Mouse (Mus musculus) right cerebral cortex, postnatal 14 days (tissue): ENCODE data around the gene Gm13696.
A peak's percentile ranks its signal among the peaks of the same experiment; 100 is the strongest.
"Not testable (repeated sequence)": the region's sequence is repeated elsewhere in the genome, so short reads cannot be mapped to it uniquely, and the experiment has no call there.

Experiments used
- DNase-seq: peaks from one replicate; pipeline ENCODE4 v3.0.0; 2022

The Gm13696 gene

GRCm38 (mm10) chr2:83972823-83973222 lies at the start of gene Gm13696:
Gm13696 (plus strand) TSS chr2:83973123.
- not testable (repeated sequence) for DNase-seq

GRCm38 (mm10) chr2:83929478-83930088 lies 43.3 kb upstream of the Gm13696 start:
- DNase-seq, result no peak

DNA sequence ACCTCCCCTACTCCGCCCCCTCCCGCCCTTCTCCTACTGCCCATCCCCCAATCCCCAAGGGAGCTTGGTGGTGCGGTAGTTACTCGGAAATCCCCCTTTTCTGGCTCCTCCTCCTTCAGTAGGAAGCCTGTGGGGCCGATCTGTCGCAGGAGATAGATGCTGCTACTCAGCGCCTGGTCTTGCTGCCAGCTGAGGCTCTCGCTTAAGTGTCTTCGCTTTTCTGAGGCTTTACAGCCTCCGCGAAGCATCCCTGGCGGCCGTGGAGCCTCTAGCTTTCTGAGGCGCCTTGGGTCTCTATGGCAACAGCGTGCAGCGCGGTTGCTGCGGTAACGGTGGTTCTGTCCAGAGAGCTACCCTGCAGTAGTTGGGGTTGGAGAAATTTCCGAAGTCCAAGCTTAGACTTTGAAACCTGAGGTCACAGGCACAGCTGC lies 32.0 kb upstream of the Gm13696 start, which contains the start of gene Zswim2:
TSS of gene Zswim2 (minus strand) at position 298 of the 431 bp plus-strand sequence.
- peak; percentile 88 for DNase-seq

GRCm38 (mm10) chr2:83941378-83941777 lies 31.5 kb upstream of the Gm13696 start:
- DNase-seq, result no peak

DNA sequence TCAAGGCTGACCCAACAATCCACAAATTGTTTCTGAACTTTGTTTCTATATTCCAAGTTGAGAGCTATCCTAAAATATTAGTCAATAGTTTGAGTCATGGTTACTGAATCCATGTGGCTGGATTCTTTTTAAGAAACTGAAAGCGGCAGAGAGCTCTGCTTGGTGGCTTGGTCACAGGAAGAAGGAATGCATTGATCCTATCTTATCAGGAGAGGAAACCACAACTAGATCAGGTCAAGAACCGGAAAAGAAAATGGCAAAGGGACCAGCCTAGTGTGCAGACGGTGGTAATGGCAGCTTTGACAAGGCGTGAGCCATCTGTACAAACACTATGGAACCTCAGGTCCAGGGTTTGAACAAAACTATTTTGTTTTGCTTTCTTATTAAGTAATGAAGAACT lies 31.1 kb upstream of the Gm13696 start:
- DNase-seq, result no peak

DNA sequence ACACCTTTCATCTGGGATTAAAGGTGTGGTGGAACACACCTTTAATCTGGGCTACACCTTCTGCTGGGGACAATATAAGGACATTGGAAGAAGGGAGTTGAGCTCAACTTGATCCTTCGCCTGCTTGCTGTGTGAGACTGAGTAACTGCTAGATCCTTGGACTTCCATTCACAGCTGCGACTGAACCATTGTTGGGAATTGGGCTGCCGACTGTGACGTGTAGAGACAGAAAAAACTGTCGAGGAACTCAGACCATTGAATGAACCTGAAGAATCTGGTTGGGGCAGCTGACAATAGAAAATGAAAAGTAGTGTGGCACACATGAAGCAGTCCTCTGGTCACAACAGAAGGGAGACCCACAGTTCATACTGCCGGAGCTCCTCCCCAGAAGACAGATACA lies 17.5 kb upstream of the Gm13696 start, which contains the start of gene Gm13698:
TSS of gene Gm13698 (plus strand) at position 301 of the 400 bp plus-strand sequence.
- not testable (repeated sequence) for DNase-seq

DNA sequence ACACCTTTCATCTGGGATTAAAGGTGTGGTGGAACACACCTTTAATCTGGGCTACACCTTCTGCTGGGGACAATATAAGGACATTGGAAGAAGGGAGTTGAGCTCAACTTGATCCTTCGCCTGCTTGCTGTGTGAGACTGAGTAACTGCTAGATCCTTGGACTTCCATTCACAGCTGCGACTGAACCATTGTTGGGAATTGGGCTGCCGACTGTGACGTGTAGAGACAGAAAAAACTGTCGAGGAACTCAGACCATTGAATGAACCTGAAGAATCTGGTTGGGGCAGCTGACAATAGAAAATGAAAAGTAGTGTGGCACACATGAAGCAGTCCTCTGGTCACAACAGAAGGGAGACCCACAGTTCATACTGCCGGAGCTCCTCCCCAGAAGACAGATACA lies 11.7 kb upstream of the Gm13696 start, which contains the start of gene Gm13693:
TSS of gene Gm13693 (plus strand) at position 301 of the 400 bp plus-strand sequence.
- DNase-seq, result not testable (repeated sequence)

GRCm38 (mm10) chr2:83967013-83967412 lies 5.9 kb upstream of the Gm13696 start, which contains the start of gene Gm13695:
Gm13695 (plus strand) TSS chr2:83967313.
- not testable (repeated sequence) for DNase-seq

GRCm38 (mm10) chr2:83978633-83979032 lies 5.7 kb downstream of the Gm13696 start, which contains the start of gene Gm13694:
Gm13694 (plus strand) TSS chr2:83978933.
- not testable (repeated sequence) for DNase-seq

- DNase-seq, result not testable (repeated sequence)
These were observed 11.5 kb downstream of the Gm13696 start, which contains the start of gene Gm13697 for GRCm38 (mm10) chr2:83984443-83984842. Gm13697 (plus strand) TSS chr2:83984743.

GRCm38 (mm10) chr2:83990253-83990652 lies 17.3 kb downstream of the Gm13696 start, which contains the start of gene Gm13691:
Gm13691 (plus strand) TSS chr2:83990553.
- not testable (repeated sequence) for DNase-seq

DNA sequence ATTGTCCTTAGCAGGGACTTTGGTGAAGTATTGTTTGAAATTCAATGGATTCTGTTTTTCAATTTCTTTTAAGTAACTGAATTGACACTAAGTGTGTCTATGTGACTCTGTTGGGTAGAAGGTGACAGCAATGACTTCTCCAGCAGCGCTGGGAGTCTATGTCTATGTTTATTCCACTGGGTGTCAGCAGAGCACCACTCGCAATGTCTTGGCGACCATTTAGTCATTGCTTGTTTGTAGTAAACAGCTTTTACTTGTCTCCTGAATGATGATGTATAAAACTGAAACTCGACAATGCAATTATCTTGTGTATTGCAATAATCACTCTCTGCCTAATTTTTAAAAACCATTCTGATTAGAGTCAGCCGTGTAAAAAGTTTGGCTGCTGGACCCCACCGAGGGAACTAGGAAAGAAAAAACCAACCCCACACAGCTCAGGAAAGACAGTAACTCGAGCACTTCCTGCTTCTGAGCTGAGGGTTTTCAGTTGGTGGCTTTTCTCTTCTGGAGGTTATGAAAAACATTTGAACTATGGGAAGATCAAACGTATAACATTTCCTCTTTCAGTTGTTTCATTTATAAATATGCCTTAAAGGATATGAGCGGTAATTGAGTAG lies 20.8 kb downstream of the Gm13696 start:
- DNase-seq, result not testable (repeated sequence)

DNA sequence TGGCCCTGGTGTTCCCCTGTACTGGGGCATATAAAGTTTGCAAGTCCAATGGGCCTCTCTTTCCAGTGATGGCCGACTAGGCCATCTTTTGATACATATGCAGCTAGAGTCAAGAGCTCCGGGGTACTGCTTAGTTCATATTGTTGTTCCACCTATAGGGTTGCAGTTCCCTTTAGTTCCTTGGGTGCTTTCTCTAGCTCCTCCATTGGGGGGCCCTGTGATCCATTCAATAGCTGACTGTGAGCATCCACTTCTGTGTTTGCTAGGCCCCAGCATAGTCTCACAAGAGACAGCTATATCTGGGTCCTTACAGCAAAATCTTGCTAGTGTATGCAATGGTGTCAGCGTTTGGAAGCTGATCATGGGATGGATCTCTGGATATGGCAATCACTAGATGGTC lies 21.6 kb downstream of the Gm13696 start:
- DNase-seq, result not testable (repeated sequence)

- DNase-seq, result no peak
These were observed 36.0 kb downstream of the Gm13696 start for GRCm38 (mm10) chr2:84008913-84009312.

- no peak for DNase-seq
These were observed 36.9 kb downstream of the Gm13696 start for GRCm38 (mm10) chr2:84009818-84010217.

DNA sequence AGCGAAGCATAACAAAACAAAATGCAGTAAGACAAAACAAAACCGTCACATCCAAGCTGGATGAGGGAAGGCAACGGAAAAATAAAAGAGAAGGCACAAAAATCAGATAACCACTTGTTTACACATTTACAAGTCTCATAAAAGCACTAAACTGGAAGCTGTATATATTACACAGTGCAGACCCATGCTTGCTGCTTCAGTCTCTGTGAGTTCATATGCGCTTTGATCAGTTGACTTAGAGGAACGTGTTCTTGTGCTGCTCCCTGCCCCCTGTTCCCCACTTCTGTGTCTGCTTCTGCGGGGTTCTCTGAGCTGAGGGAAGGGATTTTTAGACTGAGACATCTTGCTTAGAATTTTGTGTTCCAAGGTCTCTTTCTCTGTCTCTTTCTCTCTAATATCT lies 41.6 kb downstream of the Gm13696 start:
- DNase-seq, result no peak

DNA sequence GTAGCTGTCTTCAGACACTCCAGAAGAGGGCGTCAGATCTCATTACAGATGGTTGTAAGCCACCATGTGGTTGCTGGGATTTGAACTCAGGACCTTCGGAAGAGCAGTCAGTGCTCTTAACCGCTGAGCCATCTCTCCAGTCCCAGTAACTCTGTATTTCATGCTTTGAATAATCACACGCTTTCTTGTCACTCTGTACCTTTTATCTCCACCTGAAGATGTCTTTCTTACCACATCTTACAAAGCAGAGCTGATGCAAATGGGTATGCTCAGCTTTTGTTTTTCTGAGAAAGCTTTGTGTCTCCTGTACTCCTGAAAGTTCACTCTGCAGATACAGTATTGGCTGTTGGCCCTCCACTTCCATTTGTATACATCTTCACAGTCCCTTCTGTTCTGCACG lies 43.4 kb downstream of the Gm13696 start:
- DNase-seq, result not testable (repeated sequence)

DNA sequence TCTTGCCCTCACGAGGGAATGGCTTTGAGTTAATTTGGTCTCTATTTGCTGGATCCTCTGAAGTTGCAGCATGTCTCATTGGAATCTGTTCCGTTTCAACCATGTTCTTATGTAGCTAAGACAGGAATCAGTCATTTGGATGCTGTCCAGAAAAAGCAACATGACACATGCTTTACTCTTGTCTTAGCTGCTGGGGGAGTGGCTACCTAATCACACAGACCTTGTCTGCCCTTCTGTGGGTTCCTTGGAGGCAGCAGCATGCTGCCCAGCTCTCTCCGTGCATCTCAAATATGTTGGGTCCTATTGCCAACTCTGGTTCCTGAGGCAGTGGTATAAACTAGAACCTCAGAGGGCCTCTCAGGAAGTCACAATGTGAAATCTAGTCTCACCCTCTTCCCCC lies 45.4 kb downstream of the Gm13696 start:
- no peak for DNase-seq

DNA sequence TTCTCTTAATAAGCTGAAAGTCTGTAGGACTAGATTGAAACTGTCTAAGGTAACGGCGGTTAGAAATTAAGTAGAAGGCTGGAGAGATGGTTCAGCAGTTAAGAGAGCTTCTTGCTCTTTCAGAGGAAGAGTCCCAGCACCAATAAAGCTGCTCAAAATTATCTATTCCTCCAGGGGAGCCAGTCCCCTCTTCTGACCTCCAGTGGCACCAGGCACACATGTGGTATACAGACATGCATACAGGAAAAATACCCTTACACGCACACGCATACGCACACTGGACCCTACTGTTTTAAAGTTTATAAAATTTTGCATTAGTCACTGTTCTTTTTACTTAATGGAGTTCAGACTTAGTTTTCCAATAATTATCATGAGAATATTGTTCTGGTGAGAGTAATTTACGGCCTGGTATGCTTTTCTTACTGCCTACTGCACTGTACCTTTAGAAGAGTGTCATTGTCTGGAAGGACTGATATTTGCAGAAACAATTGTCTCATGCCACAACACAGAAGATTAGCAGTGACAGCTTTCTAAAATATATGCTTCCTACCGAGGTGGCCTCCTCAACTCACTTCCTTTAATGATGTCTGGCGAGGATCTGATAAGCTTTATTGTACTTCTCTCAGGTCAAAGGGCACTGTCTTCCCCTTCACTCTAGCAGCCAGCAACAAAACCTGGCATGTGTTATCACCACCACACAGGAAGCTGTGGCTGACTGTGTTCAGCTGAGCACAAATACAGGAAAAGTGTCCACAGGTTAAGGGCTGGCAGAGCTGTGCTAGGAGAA lies 46.8 kb downstream of the Gm13696 start:
- no peak for DNase-seq

- DNase-seq, result no peak
These were observed 49.0 kb downstream of the Gm13696 start for GRCm38 (mm10) chr2:84021930-84022329.

- DNase-seq, result no peak
These were observed 50.0 kb downstream of the Gm13696 start for GRCm38 (mm10) chr2:84022905-84023304.

GRCm38 (mm10) chr2:84023319-84023718 lies 50.4 kb downstream of the Gm13696 start:
- DNase-seq, result no peak
